Mouse (Mus musculus): ENCODE results near the gene Gm9999.

Gene Gm9999

DNA sequence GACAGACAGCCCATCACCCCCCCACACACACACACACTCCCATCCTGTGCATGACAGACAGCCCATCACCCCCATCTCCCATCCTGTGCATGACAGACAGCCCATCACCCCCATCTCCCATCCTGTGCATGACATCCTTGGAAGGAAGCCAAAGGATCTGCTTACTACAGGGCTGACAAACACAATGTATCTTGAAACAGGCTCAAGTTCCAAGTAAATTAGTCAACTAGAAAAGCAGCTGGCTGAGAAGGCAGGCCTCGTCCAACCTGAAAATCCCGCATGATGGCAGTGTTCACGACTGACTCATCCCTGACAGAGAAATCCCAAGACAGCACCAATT lies 17.2 kb downstream of the Gm9999 start:
- WGBS: 18% methylated on average over 3 of the region's 3 CpGs

DNA sequence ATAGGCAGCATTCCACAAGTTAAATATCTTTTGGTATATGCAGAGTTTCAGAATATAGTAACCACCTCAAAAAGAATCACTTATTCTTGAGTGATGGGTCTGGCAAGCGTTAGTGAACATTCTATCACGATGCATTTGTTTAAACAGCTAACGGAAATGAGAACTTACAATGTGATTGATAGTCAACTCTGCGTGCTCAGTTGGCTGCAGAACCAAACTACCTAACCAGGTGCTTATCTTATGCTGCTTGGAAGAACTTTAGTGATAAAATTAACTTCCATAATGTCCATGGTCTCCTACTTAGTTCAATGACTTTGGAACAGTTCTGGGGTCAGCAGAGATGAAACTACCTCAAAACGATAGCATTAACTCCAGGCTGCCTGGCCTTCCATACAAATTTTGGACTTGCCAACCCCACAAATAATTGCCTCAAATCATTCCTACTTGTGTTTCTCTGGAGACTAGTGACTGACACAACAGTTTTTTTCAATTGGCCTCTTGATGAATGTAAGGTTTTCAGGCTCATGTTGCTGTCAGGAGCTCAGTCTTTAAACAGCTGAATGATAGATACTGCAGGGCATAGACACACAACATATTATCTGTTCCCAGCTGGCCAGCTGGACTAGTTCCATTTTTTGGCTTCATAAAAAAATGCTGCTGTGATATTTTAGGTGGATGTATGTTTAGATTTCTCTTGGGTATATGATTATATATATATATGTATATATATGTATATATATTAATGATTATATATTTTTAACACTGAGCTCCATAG lies 17.9 kb downstream of the Gm9999 start:
- WGBS: 46% methylated on average over 5 of the region's 5 CpGs

DNA sequence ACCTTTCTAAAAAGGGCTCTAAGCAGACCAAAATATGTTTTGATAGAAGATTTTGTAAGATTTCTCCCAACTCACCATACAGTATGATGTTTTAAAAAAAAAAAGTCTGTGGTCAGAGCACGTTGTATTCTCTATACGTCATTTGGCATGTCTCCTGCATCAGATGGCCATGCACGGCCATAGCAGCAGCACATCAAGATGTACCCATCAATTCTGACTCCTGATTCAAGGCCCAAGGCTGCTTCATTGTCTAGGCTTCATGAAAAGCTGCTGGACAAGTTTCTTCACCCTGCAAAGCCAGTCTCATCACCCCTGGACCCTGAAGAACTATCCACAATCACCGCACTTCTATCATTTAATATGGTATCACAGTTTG lies 18.5 kb downstream of the Gm9999 start:
- 66% methylated on average over 4 of the region's 4 CpGs for WGBS

DNA sequence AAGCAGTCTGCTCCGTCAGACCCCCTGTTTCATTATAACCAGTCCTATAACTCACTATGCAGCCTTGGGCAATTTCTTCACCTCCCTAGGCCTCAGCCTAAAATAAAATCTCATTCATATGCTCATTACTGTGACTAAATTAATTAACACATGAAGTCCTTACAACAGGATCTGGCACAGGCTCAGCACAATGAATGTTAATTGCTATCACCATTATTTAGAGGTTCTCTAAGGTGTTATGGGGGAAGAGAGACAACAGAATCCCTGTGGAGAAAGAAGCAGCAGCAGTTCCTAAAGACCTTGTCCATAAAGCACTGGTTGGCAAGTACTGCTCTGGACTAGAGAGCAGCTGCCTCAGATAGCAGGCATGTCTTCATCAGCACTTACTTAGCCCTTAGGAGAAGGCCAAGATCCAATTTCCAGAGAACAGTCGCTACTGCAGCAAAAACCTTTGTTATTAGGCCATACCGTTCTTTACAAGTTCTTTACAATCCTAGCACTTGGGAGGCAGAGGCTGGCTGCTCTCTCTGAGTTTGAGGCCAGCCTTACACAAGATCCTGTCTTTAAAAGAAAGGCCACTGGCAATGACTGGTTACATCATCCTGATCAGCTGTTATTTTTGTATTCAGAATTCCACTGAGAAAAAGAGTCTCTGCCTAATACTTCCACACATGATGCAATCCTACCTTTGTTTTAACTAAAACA lies 20.2 kb downstream of the Gm9999 start:
- 60% methylated on average over 3 of the region's 3 CpGs for WGBS

DNA sequence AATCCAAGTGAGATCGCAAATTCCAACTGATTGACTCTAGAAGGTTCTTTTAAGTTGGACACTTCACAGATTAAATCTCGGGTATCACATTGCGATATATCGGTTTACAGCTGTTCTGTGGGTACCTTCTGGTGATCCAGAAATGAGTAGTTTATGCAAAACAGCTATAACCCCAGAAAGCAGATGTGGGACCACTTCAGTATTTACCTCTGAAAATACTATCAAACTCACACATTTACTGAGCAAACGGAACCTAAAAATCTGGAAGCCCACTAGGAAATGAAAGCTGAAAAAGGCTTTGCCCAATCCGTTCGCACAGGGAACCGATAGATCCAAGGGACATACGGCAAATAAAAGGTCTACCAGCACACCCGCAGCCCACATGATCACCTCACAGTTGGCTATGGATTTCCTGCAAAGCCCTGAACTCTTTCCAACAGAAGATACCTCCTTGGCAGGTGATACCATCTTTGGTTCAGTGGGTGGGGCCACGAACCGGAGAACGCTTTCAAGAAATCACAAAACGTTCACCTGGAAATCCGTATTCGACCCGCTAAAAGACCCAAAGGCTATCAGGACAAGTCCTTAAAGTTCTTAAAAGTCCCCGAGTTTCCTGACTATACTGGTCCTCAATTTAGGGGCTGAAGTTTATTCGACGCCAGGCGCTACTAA lies 23.9 kb downstream of the Gm9999 start:
- WGBS: 9% methylated on average over 21 of the region's 21 CpGs

DNA sequence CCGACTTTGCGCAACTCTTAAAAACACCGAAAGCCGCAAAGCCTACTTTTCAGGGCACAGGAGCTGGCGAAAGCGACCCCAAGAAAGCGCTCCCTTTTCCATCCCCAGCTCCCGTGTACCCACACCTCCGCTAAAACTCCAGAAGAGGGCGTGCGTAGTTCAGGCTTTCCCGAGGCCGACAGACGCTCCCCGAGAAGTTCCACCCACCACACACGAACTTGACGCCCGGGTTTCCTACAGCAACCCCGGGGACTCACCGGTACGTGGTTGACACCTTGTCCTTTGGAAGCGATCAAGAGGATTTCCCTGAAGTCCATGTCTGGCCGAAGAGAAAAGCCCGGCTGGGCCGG lies 24.4 kb downstream of the Gm9999 start:
- under 1% methylated on average over 25 of the region's 25 CpGs for WGBS

DNA sequence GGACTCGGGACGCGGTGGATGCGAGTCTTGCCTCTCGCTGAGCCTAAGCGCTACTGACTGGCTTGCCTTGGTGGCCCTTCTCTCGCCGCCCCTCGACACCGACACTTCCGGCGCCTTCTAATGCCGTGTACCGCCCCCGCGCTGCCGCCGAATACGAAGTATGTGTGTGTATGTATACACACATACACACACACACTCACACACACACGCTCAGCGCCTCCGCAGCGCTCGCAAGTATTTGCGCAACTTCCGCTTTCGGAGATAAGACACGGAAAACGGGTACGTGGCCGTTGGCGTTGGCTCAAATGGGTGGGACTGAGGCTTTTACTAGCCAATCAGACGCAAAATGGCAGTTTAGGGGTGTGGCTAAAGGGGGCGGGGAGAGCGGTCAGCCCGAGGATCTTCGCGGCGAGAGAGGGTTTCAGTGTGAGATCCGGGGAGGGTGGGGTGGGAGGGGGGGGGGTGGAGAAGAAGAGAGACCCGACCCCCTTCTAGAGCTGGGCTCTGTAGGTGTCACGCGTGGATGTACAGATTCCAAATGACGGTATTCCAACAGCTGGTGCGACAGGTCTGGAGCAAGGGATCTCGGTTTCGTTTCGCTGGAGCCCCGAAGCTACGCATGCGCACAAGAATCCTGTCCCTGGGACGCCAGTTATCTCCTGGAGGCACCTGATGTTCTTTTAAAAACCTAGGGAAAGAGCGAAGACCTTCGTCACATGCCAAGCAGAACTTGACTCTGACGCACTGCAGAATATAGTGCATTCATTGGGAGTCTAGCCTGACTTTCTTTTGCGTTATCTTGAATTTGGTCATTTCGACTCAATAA lies 25.0 kb downstream of the Gm9999 start, which contains the start of gene Spty2d1:
Gene Spty2d1 (minus strand): TSS at position 244 of the 826 bp plus-strand sequence.
- under 1% methylated on average over 57 of the region's 57 CpGs for WGBS

DNA sequence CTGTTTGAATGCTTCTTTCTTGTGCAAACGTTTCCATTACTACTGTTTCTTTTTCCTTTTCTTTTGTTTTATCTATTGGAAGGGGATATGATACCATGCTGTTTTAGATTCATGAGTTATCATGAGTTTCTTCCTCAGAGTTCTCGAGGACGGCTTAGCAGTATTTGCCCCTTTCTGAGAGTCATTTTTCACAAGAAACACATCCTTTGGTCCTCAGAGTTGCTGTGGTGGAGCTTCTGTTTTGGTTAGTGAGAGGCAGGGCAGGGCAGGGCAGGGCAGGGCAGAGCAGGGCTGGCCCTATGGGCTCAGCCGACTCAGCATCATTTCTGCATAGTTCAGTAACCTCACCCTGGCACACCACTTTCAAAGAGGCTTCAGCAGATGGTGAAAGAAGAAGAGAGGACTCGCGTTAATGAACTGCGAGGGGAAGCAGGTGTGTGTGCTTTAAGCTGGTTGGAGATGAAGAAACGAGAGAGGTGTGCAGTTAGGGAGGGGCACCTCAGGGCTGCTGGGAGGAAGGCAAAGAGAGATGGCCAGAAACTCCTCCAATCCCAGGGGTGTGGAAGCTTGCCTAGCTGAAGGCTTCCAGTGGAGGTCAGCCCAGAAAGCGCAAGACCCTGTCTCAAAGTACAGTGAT lies 29.9 kb downstream of the Gm9999 start:
- 55% methylated on average over 9 of the region's 9 CpGs for WGBS

DNA sequence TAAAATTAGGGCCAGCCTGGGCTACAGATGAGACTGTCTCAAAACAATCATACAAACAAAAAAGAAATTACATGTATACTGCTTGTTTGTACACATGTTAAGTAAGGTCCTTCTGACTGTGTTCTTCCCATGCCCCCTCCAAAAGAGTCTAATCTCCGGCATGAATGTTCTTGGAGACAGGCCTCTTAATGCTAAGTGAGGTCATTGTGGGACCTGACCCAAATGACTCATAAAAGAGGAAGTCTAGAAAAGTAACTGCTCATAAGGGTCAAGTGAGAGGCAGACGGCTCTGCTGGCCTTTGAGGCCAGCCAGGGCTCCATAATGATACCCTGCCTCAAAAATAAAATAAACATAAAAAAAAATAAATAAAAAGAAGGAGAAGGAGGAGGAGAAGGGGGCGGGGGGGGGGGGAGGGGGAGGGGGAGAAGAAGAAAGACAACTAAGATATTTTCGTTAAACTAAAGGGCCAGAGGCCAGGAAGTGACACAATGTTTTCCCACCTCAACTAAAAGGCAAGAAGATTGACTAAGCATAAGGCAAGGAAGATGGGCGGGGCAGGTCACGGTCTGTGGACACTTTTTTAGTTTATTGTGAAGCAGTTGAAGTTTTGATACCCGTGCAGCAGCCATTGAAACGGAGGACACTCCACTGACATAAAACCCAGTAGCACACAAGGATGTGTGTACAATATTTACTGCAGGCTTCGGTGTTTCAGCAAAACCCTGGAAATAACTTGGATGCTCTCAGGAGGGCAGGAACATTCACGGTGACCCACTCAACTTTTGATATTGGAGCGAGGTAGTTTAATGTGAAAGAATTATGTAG lies 31.4 kb downstream of the Gm9999 start:
- WGBS: 54% methylated on average over 11 of the region's 11 CpGs

DNA sequence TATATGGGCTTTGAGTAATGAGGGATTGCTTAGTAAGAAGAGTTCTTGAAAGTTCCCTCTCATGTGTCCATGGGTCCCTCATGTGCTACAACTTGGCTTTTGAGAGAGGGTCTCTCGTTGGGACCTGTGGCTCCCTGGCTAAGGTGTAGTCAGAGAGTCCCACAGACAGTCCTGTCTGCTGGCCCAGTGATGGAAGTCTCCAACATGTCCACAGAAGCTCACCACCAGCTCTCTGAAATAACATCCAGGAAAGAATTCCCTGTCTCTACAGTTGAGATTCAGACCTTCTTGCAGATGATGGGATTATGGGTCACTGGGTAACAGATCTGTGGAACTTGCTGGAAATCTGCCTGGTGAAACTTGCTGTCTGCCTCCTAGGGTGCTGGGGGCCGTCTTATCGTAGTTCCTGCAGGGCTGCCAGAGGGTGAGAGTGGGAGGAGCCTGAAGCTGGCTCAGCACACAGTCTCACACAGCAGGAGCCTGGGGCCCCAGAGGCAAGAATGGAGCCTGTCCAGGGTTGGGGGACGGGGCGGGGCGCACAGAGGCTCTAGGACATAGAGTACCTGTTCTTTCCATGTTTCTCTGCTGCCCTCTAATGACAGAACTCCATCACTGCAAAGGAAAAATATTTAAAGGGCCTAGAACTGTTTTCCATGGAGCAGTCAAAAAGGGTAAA lies 32.1 kb downstream of the Gm9999 start:
- WGBS: 9% methylated on average over 6 of the region's 6 CpGs

DNA sequence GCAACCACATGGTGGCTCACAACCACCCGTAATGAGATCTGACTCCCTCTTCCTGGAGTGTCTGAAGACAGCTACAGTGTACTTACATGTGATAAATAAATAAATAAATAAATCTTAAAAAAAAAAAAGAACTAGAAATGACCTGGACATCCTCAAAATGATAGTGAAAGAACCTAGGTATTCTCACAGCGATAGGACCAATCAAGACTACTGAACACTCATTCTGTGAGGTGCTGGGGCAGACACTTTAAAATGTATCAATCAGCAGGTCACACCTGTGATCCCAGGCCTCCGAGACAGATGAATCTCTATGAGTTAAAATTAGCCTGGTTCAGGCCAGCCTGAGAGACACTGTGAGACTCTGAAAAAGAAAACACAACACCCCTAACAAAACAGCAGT lies 33.2 kb downstream of the Gm9999 start:
- WGBS: 86% methylated on average over 3 of the region's 3 CpGs

DNA sequence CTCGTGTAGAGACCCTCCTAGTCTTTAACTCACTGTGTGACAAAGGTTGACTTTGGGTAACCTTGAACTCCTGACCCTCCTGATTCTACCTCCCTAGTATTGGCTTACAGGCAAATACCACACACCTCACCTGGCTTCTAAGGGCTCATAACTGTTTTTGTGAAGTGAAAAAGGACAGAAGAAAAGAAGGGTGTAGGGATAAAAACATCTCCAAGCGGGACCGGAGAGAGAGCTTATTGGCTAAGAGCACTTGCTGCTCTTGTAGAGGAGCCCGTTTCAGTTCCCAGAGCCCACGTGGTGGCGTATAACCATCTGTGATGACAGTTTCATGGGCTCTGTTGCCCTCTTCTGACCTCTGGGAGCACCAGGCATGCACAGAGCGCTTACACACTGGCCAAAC lies 33.8 kb downstream of the Gm9999 start:
- 78% methylated on average over 7 of the region's 7 CpGs for WGBS

DNA sequence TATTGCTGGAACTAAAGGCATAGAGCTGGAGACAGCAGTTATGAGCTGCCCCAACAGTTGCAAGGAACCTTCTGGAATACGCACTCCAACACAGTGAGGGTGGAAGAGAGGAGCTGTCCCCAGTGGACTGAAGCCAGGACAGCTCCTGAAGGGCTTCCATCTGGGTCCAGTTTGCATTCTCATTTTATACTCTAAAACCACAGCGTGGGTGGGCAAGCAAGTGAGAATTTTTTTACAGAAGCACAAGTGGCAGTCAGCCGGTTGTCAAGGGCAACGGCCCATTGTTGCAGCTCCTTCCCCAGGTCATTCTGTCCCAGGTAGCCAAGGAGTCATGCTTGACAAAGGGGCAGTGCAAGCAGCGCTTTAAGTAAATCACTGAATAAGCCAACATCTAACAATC lies 36.3 kb downstream of the Gm9999 start:
- 50% methylated on average over 5 of the region's 5 CpGs for WGBS

DNA sequence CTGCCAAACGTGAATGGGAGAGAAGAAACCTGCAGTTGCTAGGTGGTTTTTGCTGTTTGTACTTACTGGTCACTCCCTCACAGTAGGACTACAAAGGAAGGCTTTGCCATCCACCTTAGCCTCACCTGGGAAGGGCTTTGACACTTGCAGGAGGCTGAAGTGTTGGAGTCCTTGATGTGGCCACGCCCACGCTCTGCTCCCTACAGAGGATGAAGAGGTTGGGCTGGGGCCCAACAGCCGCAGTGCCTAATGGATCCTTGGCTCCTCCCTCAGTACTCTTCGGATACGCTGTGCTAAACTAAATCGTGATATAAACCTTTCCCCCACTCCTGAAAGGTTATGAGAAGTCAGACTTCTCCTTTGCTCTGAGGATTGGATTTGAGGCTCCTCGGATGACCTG lies 37.6 kb downstream of the Gm9999 start:
- 40% methylated on average over 8 of the region's 8 CpGs for WGBS

DNA sequence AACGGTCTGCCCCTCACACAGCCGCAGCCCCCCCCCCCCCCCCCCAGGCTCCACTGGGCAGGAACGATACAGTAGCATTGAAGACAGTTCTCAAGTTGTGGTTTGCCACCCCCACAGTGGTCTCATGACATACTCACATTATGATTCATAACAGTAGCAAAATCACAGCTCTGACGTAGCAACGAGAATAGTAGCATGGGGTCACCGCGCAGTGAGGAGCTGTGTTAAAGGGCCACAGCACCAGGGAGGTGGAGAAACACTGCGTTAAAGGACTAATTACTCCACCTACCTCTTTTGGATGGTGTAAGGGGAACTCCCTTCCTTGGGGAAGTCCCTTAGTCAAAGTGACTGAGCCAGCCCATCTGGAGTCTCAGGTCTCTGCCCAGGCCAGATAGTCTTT lies 39.1 kb downstream of the Gm9999 start:
- WGBS: 51% methylated on average over 8 of the region's 8 CpGs

DNA sequence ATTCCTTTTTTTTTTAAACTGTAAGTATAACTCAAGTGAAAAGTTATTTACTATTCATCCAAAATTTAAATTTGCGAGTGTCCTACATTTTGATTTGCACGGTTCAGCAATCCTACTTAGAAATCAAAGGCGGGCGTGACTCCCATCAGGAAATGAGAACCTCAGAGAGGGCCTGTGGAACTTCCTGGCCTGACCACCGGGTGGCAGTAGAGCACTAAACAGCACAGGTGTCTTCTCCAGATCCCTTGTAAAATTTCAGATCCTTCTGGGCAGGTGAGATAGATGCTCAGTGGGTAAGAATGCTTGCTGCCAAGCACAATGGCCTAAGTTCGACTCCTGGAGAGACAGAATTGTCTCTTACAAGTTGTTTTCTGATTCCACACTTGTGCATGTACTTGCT lies 40.1 kb downstream of the Gm9999 start:
- WGBS: 12% methylated on average over 6 of the region's 6 CpGs

DNA sequence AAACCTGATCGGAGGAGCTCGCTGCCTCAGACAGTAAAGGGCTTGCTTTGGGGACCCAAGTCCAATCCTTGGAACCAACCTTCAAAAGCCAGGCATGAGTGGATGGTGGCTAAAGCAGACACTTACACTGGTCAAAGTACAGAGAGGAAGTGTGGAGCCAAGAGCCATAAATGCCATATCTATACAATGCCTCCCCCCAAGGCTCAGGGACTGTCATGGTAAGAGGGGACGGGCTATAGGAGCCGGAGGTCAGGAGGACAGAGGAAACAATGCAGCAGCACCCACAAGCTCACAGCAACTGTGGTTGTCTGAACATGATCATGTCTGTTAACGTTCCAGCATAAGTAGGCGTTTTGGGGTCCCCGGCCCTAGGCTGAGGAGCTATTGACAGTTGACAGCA lies 41.1 kb downstream of the Gm9999 start:
- WGBS: 91% methylated on average over 7 of the region's 7 CpGs

DNA sequence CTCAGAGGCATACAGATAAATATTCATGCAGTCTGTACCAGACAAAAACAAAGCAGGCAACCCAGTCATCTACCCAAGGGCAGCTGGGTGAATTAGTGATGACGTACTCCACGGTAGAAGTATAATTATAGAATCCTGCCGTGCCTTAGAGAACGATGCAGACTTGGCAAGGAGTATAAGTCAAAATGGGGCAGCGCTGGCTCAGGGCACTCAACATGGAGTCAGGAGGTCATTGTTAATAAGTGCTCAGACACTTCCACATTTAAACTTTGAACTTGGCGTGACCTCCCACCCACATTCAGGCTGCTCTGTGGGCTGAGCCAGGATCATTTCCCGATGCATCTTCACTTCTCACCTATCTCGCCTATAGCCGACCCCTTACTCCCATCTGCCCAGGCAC lies 42.0 kb downstream of the Gm9999 start:
- 54% methylated on average over 9 of the region's 9 CpGs for WGBS

DNA sequence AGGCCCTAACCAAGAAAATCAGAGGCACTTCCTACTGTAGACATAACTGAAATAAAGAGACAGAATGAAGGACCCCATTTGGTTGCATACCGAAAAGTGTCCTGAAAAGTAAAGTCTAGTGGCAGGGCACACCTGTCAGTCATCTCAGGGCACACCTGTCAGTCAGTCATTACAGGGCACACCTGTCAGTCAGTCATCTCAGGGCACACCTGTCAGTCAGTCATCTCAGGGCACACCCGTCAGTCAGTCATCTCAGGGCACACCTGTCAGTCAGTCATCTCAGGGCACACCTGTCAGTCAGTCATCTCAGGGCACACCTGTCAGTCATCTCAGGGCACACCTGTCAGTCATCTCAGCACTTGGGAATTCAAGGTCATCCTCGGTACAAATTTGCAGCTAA lies 43.5 kb downstream of the Gm9999 start:
- WGBS: 81% methylated on average over 3 of the region's 3 CpGs

DNA sequence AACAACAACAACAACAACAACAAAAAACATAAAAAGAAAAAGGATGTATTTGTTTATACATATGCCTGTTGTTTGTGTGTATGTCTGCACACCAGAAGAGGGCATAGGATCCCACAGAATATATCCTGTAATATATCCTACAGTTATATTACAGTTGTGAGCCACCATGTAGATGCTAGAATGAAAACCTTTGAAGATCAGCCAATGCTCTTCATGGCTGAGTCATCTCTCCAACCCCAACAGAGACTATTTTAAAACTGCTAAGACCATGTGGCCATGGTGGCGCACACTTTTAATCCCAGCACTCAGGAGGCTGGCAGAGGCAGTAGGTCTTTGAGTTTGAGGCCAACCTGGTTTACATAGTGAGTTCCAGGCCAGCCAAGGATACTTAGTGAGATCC lies 44.1 kb downstream of the Gm9999 start:
- WGBS: 54% methylated on average over 1 of the region's 1 CpGs
